Mouse (Mus musculus): ENCODE data around the gene Zfp385a. TPM values are rescaled to one million over a fixed set of nuclear protein-coding genes. Genes with fewer than 3 reads are reported as not detected.

Zfp385a gene
- total and polyA plus RNA-seq, 2 experiments, result 0.92 to 14.9 TPM

- H3K9ac ChIP-seq (ENCODE audit: low read depth, low read length), result no peak overlapping the region
- no peaks in the 10 kb centered on the region for H3K79me2 ChIP-seq (ENCODE audit: control insufficient read depth, insufficient read depth, low read length)
- no peak overlapping the region for H3K27ac ChIP-seq (replicated peaks; ENCODE audit: insufficient read depth, low read depth, low read length)
- 66% methylated on average over 10 of the region's 10 CpGs for WGBS
- DNase-seq (ENCODE audit: extremely low read depth, low read depth, low spot score), result no peak
- H3K4me3 ChIP-seq (ENCODE audit: insufficient read depth, low read depth, low read length), result no peak overlapping the region
- H3K27me3 ChIP-seq (ENCODE audit: control insufficient read depth, insufficient read depth, low read length), result no peaks in the 10 kb centered on the region
- peaks cover 4% of the 10 kb centered on the region for H3K4me1 ChIP-seq (ENCODE audit: control insufficient read depth, insufficient read depth, low read length)
- no peaks in the 10 kb centered on the region for H3K36me3 ChIP-seq (ENCODE audit: control insufficient read depth, insufficient read depth, low read length)
- TF ChIP-seq CTCF (IDR thresholded peaks at IDR 0.05; ENCODE audit: low read depth, low read length), result no peak
- TF ChIP-seq POLR2A (IDR thresholded peaks at IDR 0.05; ENCODE audit: extremely low read depth, insufficient read depth, low read length), result no peak
These were observed 23.7 kb downstream of the Zfp385a start for GRCm38 (mm10) chr15:103315979-103316776.

GRCm38 (mm10) chr15:103315011-103315502, 24.8 kb downstream of the Zfp385a start:
- Histone ChIP-seq H3K79me2 (ENCODE audit: control insufficient read depth, insufficient read depth, low read length) (no peaks in the 10 kb centered on the region), H3K27me3 (ENCODE audit: control insufficient read depth, insufficient read depth, low read length) (no peaks in the 10 kb centered on the region), H3K4me3 (ENCODE audit: insufficient read depth, low read depth, low read length) (no peak overlapping the region), H3K9ac (ENCODE audit: low read depth, low read length) (no peak overlapping the region; the same call in 1 of the 2 replicates), H3K36me3 (ENCODE audit: control insufficient read depth, insufficient read depth, low read length) (no peaks in the 10 kb centered on the region), H3K4me1 (ENCODE audit: control insufficient read depth, insufficient read depth, low read length) (peaks cover 4% of the 10 kb centered on the region), H3K27ac (replicated peaks; ENCODE audit: insufficient read depth, low read depth, low read length) (no peak overlapping the region)
- WGBS, result 45% methylated on average over 18 of the region's 18 CpGs
- DNase-seq (ENCODE audit: extremely low read depth, low read depth, low spot score), result peak; percentile 31
- TF ChIP-seq CTCF (IDR thresholded peaks at IDR 0.05; ENCODE audit: low read depth, low read length) (peak; percentile 85), POLR2A (IDR thresholded peaks at IDR 0.05; ENCODE audit: extremely low read depth, insufficient read depth, low read length) (no peak)

- TF ChIP-seq POLR2A (IDR thresholded peaks at IDR 0.05; ENCODE audit: extremely low read depth, insufficient read depth, low read length) (no peak), CTCF (IDR thresholded peaks at IDR 0.05; ENCODE audit: low read depth, low read length) (no peak)
- Histone ChIP-seq H3K9ac (ENCODE audit: low read depth, low read length) (no peak overlapping the region), H3K27ac (replicated peaks; ENCODE audit: insufficient read depth, low read depth, low read length) (no peak overlapping the region), H3K27me3 (ENCODE audit: control insufficient read depth, insufficient read depth, low read length) (no peaks in the 10 kb centered on the region), H3K79me2 (ENCODE audit: control insufficient read depth, insufficient read depth, low read length) (no peaks in the 10 kb centered on the region), H3K4me3 (ENCODE audit: insufficient read depth, low read depth, low read length) (no peak overlapping the region), H3K36me3 (ENCODE audit: control insufficient read depth, insufficient read depth, low read length) (no peaks in the 10 kb centered on the region), H3K4me1 (ENCODE audit: control insufficient read depth, insufficient read depth, low read length) (peaks cover 5% of the 10 kb centered on the region)
- WGBS, result 75% methylated on average over 22 of the region's 22 CpGs
- no peak for DNase-seq (ENCODE audit: extremely low read depth, low read depth, low spot score)
These were observed 25.7 kb downstream of the Zfp385a start for GRCm38 (mm10) chr15:103314181-103314580.

GRCm38 (mm10) chr15:103313495-103314095, 26.3 kb downstream of the Zfp385a start:
- no peaks in the 10 kb centered on the region for H3K79me2 ChIP-seq (ENCODE audit: control insufficient read depth, insufficient read depth, low read length)
- peaks cover 10% of the 10 kb centered on the region for H3K4me1 ChIP-seq (ENCODE audit: control insufficient read depth, insufficient read depth, low read length)
- H3K4me3 ChIP-seq (ENCODE audit: insufficient read depth, low read depth, low read length), result no peak overlapping the region
- TF ChIP-seq CTCF (IDR thresholded peaks at IDR 0.05; ENCODE audit: low read depth, low read length), result no peak
- TF ChIP-seq POLR2A (IDR thresholded peaks at IDR 0.05; ENCODE audit: extremely low read depth, insufficient read depth, low read length), result no peak
- 40% methylated on average over 18 of the region's 18 CpGs for WGBS
- H3K27me3 ChIP-seq (ENCODE audit: control insufficient read depth, insufficient read depth, low read length), result no peaks in the 10 kb centered on the region
- H3K9ac ChIP-seq (ENCODE audit: low read depth, low read length), result no peak overlapping the region
- H3K27ac ChIP-seq (replicated peaks; ENCODE audit: insufficient read depth, low read depth, low read length), result no peak overlapping the region
- H3K36me3 ChIP-seq (ENCODE audit: control insufficient read depth, insufficient read depth, low read length), result no peaks in the 10 kb centered on the region
- peak; percentile 58 for DNase-seq (ENCODE audit: extremely low read depth, low read depth, low spot score)

GRCm38 (mm10) chr15:103310365-103310910, 29.5 kb downstream of the Zfp385a start, which contains the start of gene Gpr84:
Gene Gpr84 (minus strand): TSS chr15:103310612.
- no peak within 1 kb of the TSS for H3K9ac ChIP-seq (ENCODE audit: low read depth, low read length)
- 74% methylated on average over 6 of the region's 6 CpGs for WGBS
- DNase-seq (ENCODE audit: extremely low read depth, low read depth, low spot score), result no peak

More at GRCm38 (mm10) chr15:103310365-103310910, 29.5 kb downstream of the Zfp385a start, which contains the start of gene Gpr84:
- H3K27ac ChIP-seq (replicated peaks; ENCODE audit: insufficient read depth, low read depth, low read length), result no peak within 1 kb of the TSS
- H3K36me3 ChIP-seq (ENCODE audit: control insufficient read depth, insufficient read depth, low read length), result no peaks in the 10 kb centered on the region
- H3K27me3 ChIP-seq (ENCODE audit: control insufficient read depth, insufficient read depth, low read length), result no peaks in the 10 kb centered on the region
- TF ChIP-seq POLR2A (IDR thresholded peaks at IDR 0.05; ENCODE audit: extremely low read depth, insufficient read depth, low read length) (no peak), CTCF (IDR thresholded peaks at IDR 0.05; ENCODE audit: low read depth, low read length) (no peak)
- H3K4me3 ChIP-seq (ENCODE audit: insufficient read depth, low read depth, low read length), result no peak within 1 kb of the TSS
- H3K4me1 ChIP-seq (ENCODE audit: control insufficient read depth, insufficient read depth, low read length), result peaks cover 25% of the 10 kb centered on the region
- H3K79me2 ChIP-seq (ENCODE audit: control insufficient read depth, insufficient read depth, low read length), result no peaks in the 10 kb centered on the region
